Mouse (Mus musculus) embryonic facial prominence, embryonic 12.5 days (tissue): ENCODE data around the gene Duox1. TPM values are rescaled to one million over a fixed set of nuclear protein-coding genes. Genes with fewer than 3 reads are reported as not detected.
"Not testable (repeated sequence)": the region's sequence is repeated elsewhere in the genome, so short reads cannot be mapped to it uniquely, and the experiment has no call there.

Experiments
- ATAC-seq: fragments of 200-750 bp; cut with Nextera tagmentation; 2 replicates; pipeline ENCODE4 v1.8.0; 2017; ENCODE audit not compliant: insufficient number of reproducible peaks, insufficient read depth, low FRiP score, low TSS enrichment
- H3K27ac ChIP-seq: fragments of 300-500 bp; sonication (generic); 2 replicates; pipeline ENCODE4 v1.5.1; 2016; ENCODE audit warnings: mild to moderate bottlenecking
- H3K27me3 ChIP-seq: fragments of 300-500 bp; sonication (generic); 2 replicates; pipeline ENCODE4 v1.6.1; 2016; ENCODE audit warnings: mild to moderate bottlenecking, moderate library complexity
- H3K36me3 ChIP-seq: fragments of 300-500 bp; sonication (generic); 2 replicates; pipeline ENCODE4 v1.6.1; 2016; ENCODE audit warnings: mild to moderate bottlenecking
- H3K4me1 ChIP-seq: fragments of 300-500 bp; sonication (generic); 2 replicates; pipeline ENCODE4 v1.6.1; 2016
- H3K4me2 ChIP-seq: fragments of 300-500 bp; sonication (generic); replicated peaks from 2 replicates; pipeline ENCODE4 v1.6.1; 2016; ENCODE audit warnings: mild to moderate bottlenecking, moderate library complexity
- H3K4me3 ChIP-seq: fragments of 300-500 bp; sonication (generic); 2 replicates; pipeline ENCODE4 v1.5.1; 2016; ENCODE audit warnings: mild to moderate bottlenecking
- H3K9ac ChIP-seq: fragments of 300-500 bp; sonication (generic); 2 replicates; pipeline ENCODE4 v1.6.1; 2016; ENCODE audit warnings: mild to moderate bottlenecking, moderate library complexity
- H3K9me3 ChIP-seq: fragments of 300-500 bp; sonication (generic); 2 replicates; pipeline ENCODE4 v1.6.1; 2016; ENCODE audit warnings: mild to moderate bottlenecking, moderate library complexity
- WGBS: fragments of 180-500 bp; shearing (Covaris S2); methylation state at CpG from one replicate; pipeline ENCODE4 v1.1.7; 2016; 5-methylcytosine and 5-hydroxymethylcytosine counted together
- polyA plus RNA-seq: library from polyadenylated mRNA; unstranded; fragments of >200 nt; fragmentation: Nextera tagmentation; extraction: Ambion mirVana; gene quantifications from 2 replicates; pipeline ENCODE4 v1.2.1, GENCODE M21; 2016

The Duox1 gene
- polyA plus RNA-seq, 1 experiment from 2014 or later: 0.32 TPM

GRCm38 (mm10) chr2:122378421-122379291, 63.2 kb downstream of the Duox1 start:
- Histone ChIP-seq H3K9ac (no peak overlapping the region), H3K9me3 (no peaks in the 10 kb centered on the region), H3K4me1 (0 out of 2 replicates have a peak, but pooled peaks cover 3% of the 10 kb centered on the region), H3K36me3 (no peaks in the 10 kb centered on the region), H3K4me3 (peak overlapping the region; percentile 59), H3K27ac (no peak overlapping the region), H3K27me3 (no peaks in the 10 kb centered on the region), H3K4me2 (peak overlapping the region; percentile 42)
- no peak for ATAC-seq
- WGBS: 20% methylated on average over 8 of the region's 8 CpGs

DNA sequence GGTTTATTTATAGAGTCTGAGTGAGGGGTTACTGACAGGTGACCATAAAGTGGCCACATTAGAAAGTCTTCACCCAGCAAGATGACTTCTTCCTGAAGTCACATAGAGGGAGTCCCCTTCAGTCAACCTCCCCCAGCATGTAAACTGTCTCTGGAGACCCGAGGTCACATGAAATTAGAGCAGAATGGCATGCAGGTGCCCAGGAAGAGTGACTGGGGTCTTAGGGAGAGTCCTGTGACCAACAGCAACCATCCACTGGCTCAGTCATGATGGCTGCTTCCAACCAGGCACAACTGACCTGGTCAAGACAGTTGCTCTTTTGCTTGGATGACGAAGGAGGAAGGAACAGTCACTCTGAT, 63.8 kb downstream of the Duox1 start:
- H3K4me3 ChIP-seq: no peak overlapping the region
- no peak for ATAC-seq
- H3K4me2 ChIP-seq: no peak overlapping the region
- no peaks in the 10 kb centered on the region for H3K9me3 ChIP-seq
- no peak overlapping the region for H3K9ac ChIP-seq
- no peak overlapping the region for H3K27ac ChIP-seq
- H3K27me3 ChIP-seq: no peaks in the 10 kb centered on the region
- 0 out of 2 replicates have a peak, but pooled peaks cover 3% of the 10 kb centered on the region for H3K4me1 ChIP-seq
- no peaks in the 10 kb centered on the region for H3K36me3 ChIP-seq
- 40% methylated on average over 2 of the region's 2 CpGs for WGBS

- no peak for ATAC-seq
- WGBS: 11% methylated on average over 11 of the region's 11 CpGs
- Histone ChIP-seq H3K27ac (no peak overlapping the region), H3K4me3 (no peak overlapping the region), H3K9ac (no peak overlapping the region), H3K36me3 (no peaks in the 10 kb centered on the region), H3K4me1 (0 out of 2 replicates have a peak, but pooled peaks cover 3% of the 10 kb centered on the region), H3K27me3 (no peaks in the 10 kb centered on the region), H3K9me3 (no peaks in the 10 kb centered on the region), H3K4me2 (peak overlapping the region; percentile 36)
These were observed 65.4 kb downstream of the Duox1 start for GRCm38 (mm10) chr2:122380768-122381311.

DNA sequence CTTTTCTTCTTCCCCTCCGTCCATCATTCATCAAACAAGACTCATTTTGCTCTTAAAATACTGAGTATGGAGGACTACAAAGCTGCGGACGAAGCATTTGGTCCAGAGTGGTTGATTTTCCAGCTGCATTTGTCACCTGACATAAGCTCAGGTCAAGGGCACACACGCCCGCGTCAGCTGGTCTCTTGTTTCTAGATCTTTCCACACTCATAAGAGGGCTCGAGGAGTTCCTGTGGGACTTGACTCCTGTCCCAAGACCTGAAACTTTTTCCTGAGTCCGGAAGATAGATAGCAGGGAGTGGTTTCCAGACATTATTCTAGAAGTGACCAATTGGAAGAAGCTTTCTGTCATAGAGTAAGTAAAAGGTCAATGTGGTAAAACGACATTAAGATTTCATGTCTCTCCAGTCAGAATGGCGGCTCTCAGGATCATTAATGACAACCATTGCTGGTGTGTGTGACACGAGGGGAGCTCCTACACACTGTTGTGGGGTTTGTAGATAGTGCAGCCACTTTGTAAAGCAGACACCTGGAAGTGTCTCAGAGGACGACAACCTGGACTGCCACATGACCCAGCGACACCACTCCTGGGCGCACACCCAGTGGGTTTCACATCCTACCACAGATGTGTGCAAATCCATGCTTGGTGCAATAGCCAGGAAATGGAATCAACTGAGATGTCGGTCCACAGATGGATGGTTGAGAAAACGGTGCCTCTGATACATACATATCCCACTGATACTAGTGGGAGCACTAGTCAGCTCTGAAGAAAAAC, 66.0 kb downstream of the Duox1 start:
- no peak overlapping the region for H3K4me3 ChIP-seq
- no peak overlapping the region for H3K27ac ChIP-seq
- 77% methylated on average over 16 of the region's 16 CpGs for WGBS
- no peak overlapping the region for H3K4me2 ChIP-seq
- H3K27me3 ChIP-seq: no peaks in the 10 kb centered on the region
- no peak overlapping the region for H3K9ac ChIP-seq
- H3K9me3 ChIP-seq: no peaks in the 10 kb centered on the region
- H3K4me1 ChIP-seq: 0 out of 2 replicates have a peak, but pooled peaks cover 3% of the 10 kb centered on the region
- no peaks in the 10 kb centered on the region for H3K36me3 ChIP-seq
- ATAC-seq: no peak

DNA sequence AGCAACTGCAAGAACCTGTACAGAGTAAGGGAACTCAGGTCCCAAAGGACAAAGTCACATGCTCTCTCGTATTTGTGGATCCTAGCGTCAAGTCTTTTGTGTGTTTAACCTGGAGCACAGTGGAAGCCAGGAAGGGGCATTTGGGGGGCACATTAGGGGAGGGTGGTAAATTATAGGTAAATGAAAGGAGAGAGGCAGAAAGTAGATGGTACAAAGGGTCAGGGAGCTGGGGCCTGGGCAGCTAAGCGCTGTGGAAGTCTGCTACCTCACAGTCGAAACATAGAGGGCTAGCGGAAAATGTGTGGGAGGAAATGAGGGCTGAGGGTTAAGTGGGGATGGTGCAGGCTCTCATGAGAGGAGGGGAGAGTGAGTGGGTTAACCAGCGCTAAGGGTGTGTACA, 66.6 kb downstream of the Duox1 start:
- no peak for ATAC-seq
- 72% methylated on average over 6 of the region's 6 CpGs for WGBS
- H3K4me2 ChIP-seq: no peak overlapping the region

GRCm38 (mm10) chr2:122385095-122385494, 69.6 kb downstream of the Duox1 start:
- 38% methylated on average over 3 of the region's 3 CpGs for WGBS
- H3K36me3 ChIP-seq: no peaks in the 10 kb centered on the region
- no peak overlapping the region for H3K9ac ChIP-seq
- no peak overlapping the region for H3K4me3 ChIP-seq
- no peak overlapping the region for H3K27ac ChIP-seq
- H3K4me2 ChIP-seq: no peak overlapping the region
- H3K4me1 ChIP-seq: 0 out of 2 replicates have a peak, but pooled peaks cover 3% of the 10 kb centered on the region
- H3K9me3 ChIP-seq: no peaks in the 10 kb centered on the region
- ATAC-seq: no peak
- H3K27me3 ChIP-seq: no peaks in the 10 kb centered on the region

More for the DNA sequence above, 66.6 kb downstream of the Duox1 start:
- H3K4me3 ChIP-seq: no peak overlapping the region
- no peak overlapping the region for H3K9ac ChIP-seq
- no peak overlapping the region for H3K27ac ChIP-seq
- H3K27me3 ChIP-seq: no peaks in the 10 kb centered on the region
- no peaks in the 10 kb centered on the region for H3K36me3 ChIP-seq
- H3K4me1 ChIP-seq: 0 out of 2 replicates have a peak, but pooled peaks cover 3% of the 10 kb centered on the region
- H3K9me3 ChIP-seq: no peaks in the 10 kb centered on the region

- not testable (repeated sequence) for H3K9me3 ChIP-seq, H3K4me3 ChIP-seq, H3K36me3 ChIP-seq, H3K4me2 ChIP-seq, ATAC-seq, H3K27ac ChIP-seq, H3K9ac ChIP-seq, H3K27me3 ChIP-seq, H3K4me1 ChIP-seq
- WGBS: 94% methylated on average over 3 of the region's 3 CpGs
These were observed 71.7 kb downstream of the Duox1 start for GRCm38 (mm10) chr2:122387135-122387534.

GRCm38 (mm10) chr2:122396150-122396549, 80.7 kb downstream of the Duox1 start:
- Histone ChIP-seq H3K27ac (no peak overlapping the region), H3K36me3 (no peaks in the 10 kb centered on the region), H3K4me3 (no peak overlapping the region), H3K27me3 (no peaks in the 10 kb centered on the region), H3K4me2 (no peak overlapping the region), H3K9me3 (no peaks in the 10 kb centered on the region), H3K9ac (no peak overlapping the region), H3K4me1 (no peaks in the 10 kb centered on the region)
- no peak for ATAC-seq
- WGBS: 88% methylated on average over 1 of the region's 1 CpGs

Other genes with a start within 250 kb of the Duox1 start
- 11.8 and 12.1 TPM in 2 replicates for gene Spg11, start 197.3 kb upstream of the Duox1 start, polyA plus RNA-seq
- 174 and 181 TPM in 2 replicates for gene B2m, start 168.0 kb upstream of the Duox1 start, polyA plus RNA-seq
- gene Trim69, start 155.0 kb upstream of the Duox1 start, polyA plus RNA-seq: not detected in 2 replicates
- gene Patl2, start 129.5 kb upstream of the Duox1 start, polyA plus RNA-seq: not detected in 2 replicates
- not detected in 2 replicates for gene Terb2, start 129.4 kb upstream of the Duox1 start, polyA plus RNA-seq
- gene Sord, start 80.9 kb upstream of the Duox1 start, polyA plus RNA-seq: 18.9 and 24.9 TPM in 2 replicates
- 0.05 and 0.08 TPM in 2 replicates for gene Duox2, start 17.2 kb upstream of the Duox1 start, polyA plus RNA-seq
- gene Duoxa2, start 16.8 kb upstream of the Duox1 start, polyA plus RNA-seq: not detected in 2 replicates
- 0.55 and 0.70 TPM in 2 replicates for gene Duoxa1, start 1.9 kb upstream of the Duox1 start, polyA plus RNA-seq
- 6.5 and 6.9 TPM in 2 replicates for gene Shf, start 53.5 kb downstream of the Duox1 start, polyA plus RNA-seq
- gene Slc28a2, start 110.8 kb downstream of the Duox1 start, polyA plus RNA-seq: 0.12 TPM in 1 of 2 replicates, not detected in the other
- gene Gm14085, start 169.3 kb downstream of the Duox1 start, polyA plus RNA-seq: not detected in 2 replicates